Mouse (Mus musculus): ENCODE measurements around the gene Mpped2.

Gene Mpped2

DNA sequence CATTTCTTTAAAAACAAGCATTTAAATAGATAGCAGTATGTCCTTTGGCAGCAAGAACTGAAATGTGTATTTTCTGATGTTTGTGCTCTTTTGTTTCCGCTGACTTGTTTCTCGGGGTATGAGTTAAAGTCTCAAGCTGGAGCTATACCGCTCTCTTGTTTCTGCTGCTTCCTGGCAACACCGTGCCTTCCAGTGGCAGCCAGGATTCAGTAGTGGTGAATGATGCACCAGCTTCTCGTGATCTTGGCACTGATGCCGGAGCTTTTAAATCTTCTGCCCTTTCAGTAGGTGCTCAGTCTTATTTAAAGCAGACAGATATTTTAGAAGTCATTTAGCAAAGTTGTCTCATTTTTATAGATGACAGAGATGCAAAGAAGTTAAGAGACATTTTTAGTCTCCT, 53.1 kb downstream of the Mpped2 start:
- DNase-seq (ENCODE audit: low spot score in 2 of 2), result no peak

DNA sequence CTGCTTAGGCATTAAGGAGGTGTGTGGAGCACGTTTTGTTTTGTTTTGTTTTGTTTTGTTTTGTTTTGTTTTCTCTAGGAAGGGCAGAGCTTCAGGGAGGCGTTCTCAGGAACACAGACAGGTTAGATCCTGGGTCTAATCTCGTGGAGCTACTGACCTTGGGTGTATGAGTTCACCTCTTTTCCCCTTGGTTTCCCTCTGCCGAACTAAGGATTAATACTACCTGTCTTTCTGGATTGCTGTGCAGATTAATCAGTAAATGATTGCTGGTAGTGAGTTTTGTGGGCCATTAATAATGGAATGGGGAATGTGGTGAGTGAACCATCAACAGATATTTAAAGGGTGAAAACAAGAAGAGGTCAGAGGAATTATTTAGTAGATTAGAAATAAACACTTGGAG, 53.8 kb downstream of the Mpped2 start:
- no peak for DNase-seq (ENCODE audit: low spot score in 2 of 2)

DNA sequence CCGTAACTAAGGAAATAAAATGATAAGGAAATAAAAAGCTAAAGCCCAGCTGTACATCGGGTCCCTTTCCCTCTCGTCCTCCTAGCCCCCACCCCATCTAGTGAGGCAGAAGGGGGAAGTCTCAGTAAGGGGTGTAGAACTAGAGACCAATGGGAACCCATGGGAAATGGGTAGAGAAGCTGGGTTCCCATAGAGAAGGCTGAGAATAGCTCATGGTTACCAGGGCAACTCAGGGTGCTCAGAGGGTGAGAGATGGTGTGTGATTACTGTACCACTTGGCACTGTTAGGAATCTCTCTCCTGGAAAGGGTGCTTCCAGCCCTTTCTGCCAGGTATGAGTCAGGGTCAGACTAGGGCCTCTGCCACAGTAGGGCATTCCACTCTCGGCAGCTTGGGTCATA, 54.3 kb downstream of the Mpped2 start:
- no peak for DNase-seq (ENCODE audit: low spot score in 2 of 2)

DNA sequence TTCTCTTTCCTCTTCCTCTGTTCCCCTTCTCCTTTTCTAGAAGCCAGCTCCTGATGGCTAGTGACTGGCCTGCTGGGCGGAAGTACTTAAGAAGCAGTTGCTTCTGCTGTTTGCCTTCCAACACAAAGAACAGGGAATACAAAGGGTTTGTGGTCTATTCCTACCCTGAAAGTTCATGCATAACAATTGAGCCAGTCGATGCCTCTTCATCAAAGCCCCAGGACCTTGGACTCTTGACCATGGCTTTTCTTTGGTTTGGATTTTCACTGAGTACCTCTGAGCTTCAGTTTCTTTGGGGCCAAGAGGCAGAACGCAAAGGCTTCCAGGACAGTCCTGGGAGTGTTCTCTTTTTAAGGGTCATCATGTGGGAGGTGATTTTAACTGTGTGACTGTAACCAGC, 57.8 kb downstream of the Mpped2 start:
- no peak for DNase-seq (ENCODE audit: low spot score in 2 of 2)

DNA sequence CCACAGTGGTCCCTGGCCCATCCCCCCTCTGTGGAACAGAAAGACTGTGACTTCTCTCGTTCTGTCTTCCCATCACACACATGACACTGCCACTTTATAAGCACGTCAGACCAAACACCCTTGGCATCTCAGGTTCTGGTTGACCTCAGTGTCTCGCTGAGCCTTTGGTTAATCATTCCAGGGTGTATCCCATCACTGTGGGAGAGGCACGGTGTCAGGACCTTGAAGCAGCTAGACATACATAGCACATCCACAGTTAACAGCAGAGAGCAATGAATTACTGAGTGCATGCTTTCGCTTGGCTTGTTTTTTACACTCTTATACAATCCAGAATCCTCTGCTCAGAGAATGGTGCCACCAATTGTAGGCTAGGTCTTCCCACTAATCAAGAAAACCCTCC, 60.6 kb downstream of the Mpped2 start:
- no peak for DNase-seq (ENCODE audit: low spot score in 2 of 2)

DNA sequence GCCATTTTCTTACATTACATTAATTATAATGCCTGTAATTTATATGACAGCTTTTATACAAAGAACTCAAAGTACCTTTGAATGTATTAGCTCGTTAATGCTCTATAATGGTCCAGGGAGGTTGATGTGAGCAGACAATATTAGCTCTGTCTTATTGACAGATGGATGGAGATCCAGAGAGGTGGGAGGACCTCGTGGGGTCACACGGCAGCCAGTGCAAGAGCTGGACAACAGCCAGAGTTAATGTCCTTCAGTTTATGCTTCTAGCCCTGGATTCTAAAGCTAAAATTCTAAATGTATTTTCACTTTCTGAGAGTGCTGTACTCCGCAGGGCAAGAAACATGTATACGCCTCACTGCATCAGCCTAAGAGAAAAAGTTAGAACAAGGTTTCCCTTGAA, 61.6 kb downstream of the Mpped2 start:
- DNase-seq (ENCODE audit: low spot score in 2 of 2), result no peak

DNA sequence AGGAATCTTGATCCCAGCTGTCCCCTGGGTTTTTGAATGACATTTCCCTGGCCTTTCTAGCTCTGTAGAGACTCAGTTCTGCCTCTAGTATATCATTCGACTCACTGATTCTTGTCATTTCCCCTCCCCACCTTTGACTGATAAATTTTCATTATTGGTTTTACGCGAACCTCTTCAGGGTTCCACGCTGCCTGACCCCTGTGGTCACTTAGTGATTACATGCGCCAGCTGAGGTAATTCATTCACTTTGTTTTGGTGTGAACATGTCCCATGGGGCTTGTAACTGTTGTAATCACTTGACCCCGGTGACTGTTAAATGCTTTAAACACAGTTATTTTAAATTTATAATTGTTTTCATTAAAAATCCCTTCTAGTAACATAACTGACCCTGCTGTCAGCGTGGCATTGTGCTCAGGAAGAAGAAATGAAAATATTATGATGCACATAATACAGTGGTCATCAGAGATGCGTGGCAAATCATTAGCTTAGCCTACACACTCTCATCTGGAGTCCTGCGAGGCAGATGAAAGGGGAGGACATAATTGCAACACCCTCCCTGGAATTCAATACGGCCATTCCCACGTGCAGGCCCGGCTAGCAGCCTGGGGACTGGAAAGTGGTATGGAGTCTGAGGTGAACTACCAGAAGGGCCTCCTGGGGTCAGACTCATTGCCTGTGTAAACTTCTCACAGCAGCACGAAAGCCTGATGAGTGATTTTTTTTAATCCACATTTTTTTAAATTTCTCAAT, 63.5 kb downstream of the Mpped2 start:
- DNase-seq (ENCODE audit: low spot score in 2 of 2), result no peak

DNA sequence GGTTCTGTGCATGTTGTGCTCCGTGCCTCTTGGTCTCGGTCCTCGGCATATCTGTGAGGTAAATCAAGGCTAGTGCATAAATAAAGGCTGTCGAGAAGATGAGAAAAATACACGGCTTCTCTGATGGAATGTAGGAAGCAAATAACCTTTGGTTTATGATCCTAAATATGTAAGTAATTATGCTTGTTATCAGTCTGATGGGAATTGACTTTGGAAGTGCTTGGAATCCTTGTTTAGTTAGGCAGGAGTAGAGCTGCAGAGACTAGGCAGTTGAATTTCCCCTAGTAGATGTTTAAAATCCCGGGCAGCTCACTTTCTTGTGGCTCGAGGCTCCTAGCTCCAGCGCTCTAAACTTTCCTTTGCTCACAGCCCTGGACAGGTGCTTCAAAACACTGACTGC, 69.9 kb downstream of the Mpped2 start:
- DNase-seq (ENCODE audit: low spot score in 2 of 2), result no peak

DNA sequence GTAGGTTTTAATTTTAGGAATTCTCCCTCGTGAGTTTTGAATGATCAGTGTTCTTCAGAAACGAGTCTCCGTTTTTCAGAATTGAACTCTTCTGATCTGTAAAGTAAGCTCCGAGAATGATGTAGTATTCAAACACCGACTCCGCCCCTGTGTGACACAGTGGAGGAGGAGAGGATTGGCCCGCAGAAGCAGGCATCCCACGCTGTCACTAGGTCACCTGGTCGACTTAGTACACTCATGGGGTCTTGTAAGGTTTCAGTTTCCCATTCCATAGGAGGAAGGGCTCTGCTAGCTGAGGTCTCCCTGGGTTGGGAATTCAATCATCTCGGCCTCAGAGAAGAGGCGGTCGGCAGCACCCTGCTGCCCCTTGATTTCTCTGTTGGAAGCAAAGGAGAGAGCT, 76.2 kb downstream of the Mpped2 start:
- no peak for DNase-seq (ENCODE audit: low spot score in 2 of 2)

DNA sequence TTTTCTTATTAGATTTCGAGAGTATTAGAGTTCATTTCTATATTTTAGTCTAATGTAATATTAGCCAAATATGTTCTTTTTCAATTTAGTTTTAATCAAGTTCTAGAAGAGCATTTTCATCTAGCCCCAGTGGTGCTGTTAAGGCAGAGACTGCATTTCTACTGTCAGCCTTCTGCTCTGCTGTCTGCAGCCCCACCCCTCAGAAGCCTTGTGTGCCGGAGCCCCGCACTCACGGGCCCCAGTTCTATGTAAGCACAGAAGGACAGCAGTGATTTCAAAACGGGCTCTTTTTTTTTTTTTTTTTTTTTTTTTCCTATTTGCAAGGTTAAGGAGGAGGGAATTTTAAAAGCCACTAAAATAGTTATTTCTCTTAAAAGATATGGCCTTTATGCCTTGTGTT, 79.6 kb downstream of the Mpped2 start:
- DNase-seq (ENCODE audit: low spot score in 2 of 2), result no peak

DNA sequence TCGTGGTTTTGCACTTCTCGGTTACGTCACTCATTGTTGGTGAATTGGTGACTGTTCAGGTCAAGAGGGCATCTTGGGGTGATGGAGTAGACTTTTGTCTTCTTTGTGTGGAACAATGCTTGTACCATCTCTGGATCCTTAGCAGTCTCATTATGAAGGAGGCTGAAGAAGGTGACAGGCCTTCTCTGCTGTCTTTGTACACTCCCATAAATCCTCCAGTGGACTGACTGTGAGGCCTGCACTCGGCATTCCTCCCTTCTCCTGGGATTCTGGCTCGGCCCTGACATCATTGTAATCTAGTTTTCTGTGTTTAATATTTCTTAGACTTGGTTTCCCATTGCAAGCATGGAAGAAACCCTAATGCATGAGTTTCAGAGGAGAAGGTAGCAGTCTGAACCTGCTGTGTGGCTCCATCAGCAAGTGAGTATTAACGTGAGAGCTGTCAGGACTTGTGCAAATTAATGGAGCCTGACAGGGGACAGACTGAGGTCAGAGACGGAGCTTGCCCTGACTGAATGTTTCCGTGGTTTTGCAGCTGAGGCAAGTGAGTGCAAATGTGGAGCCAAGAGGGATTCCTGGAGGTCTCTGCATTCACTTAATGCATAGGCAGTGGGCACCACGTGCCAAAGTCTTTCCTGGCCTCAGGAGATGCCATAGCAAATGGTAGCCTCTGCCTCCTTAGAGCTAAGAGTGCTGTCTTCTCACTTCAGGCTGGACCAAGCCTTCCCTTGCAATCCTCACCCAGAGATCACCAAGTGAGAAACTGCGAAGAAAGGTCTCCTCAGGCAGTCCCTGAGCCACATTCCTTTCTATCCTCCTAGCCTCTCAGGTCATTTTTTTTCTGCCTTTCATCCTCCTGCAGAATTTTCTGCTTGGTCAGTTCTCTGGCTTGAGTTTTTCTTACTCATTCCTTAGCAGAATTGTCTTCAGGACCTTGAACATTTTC, 81.5 kb downstream of the Mpped2 start:
- DNase-seq (ENCODE audit: low spot score in 2 of 2), result no peak

DNA sequence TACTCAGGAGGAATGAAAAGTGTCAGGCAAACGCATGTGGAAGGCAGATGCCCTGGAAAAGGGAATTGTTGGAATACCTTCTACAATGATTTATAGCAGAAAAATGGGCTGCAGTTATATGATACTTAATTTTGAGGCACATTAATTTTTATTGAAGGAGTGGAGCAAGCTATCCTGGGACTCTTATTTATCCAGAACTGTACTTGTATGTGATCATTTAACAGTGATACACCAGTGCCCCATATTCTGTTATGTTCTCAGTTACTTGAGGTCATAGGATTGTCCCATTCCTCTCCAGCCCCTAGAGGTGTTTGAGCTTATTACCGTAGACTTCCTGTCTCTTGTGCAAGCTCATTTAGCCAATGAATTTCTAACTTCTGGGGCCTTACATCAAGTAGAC, 82.9 kb downstream of the Mpped2 start:
- no peak for DNase-seq (ENCODE audit: low spot score in 2 of 2)

DNA sequence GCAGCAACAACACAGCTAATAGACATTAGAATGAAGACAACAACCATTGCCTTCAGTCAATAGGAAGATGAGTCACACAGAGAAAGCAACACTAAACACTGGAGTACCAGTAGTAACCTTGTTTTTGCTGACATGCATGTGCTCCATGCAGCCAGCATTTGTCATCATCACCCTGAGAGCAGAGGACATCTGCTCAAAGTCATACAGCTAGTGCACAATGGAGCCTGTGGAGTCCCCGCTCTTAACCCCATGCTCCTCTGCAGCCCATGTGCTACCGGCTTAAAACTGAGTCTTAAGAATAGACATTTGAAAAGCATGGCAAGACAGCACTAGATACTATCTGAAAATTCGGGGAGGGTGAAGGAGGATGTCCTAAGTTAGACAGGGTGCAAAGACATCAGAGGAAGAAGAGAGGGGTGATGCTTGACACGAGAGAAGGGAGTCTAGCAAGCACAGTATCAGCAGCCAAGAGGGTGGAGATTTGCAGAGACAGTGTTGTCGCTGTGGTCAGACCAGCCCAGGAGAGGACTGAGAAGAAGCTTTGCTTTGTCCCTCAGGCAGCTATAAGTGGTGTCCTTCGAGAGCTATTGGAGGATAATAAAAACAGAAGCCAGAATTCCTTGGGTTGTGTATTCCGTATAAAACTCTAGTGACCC, 85.9 kb downstream of the Mpped2 start:
- DNase-seq (ENCODE audit: low spot score in 2 of 2), result no peak

DNA sequence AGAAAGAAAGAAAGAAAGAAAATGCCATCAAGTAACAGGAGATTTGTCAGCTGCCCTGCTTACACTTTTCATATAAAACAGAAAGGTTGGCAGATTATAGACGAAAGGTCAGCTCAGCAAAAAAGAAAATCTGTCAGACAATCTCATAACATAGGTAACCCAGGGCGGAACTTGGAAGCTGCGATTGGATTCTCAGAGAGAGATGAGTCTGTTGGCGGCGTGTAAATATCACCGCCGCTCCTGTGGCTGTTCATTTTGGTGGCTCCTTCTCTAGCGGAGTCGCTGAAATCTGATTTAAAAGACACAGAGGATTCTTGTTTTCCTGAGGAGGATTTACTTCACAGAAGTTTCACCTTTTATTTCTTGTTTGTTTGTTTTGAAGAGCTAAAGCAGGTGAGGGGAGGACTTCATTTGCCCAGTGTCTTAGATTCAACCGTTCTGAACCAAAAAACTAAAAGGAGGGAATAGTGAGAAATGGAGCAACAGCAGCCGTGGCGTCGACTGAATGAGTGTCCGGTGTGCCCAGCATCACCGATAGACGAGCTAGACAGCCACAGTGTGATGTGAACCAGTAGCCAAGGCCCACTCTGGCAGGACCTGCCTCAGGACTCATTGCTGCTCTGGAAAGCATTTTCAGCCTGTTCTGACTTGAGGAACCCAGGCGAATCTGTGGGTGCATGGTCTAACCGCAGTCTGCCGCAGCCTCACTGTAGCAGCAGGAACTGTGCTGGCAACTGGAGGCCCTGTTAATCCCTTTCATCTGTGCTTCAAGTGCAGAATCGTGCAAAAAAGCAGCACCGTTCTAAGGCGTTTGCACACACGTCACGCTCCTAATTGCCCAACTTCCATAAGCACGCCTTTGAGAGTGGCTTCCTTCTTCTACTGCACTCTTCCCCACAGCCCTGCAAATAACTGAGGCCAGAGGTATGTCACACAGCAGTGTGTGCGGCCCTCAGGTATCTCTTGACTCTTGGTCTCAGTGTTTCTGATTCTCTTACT, 88.4 kb downstream of the Mpped2 start:
- no peak for DNase-seq (ENCODE audit: low spot score in 2 of 2)

DNA sequence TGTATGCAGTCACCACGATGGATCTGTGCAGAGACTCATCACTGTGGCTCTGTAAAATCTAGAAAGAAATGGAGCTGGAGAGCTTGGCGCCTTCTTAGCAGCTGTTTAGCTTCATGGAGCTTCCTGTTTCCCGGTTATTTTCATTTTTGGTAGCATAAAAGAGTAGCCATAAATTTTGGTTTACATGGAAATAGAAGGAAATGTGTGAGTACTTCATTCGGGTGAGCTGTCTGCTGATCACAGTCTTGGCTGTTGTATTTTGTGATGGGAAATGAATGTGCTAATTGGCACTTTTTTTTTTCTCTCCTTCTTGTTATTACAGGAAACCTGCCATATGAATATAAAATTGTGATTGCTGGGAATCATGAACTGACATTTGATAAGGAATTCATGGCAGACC, 90.2 kb downstream of the Mpped2 start:
- no peak for DNase-seq (ENCODE audit: low spot score in 2 of 2)

DNA sequence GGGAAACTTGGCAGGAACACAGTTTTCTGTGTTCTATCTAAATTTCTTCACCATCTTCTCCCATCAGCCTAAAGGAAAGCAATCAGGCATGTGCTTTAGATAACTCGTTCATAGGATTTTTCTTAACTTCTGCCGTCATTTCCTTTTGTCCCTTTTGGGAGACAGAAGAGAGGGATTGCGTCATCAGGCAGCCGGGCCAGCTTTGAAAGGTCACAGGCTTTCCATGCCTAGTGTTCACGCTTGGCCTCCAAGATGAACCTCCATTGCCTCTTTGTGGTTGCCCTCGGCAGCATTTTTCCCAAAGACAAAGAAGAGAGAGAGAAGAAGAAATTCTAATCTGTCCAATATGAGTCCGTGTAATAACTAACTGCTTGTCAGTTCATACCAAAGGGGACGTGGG, 95.0 kb downstream of the Mpped2 start:
- no peak for DNase-seq (ENCODE audit: low spot score in 2 of 2)

DNA sequence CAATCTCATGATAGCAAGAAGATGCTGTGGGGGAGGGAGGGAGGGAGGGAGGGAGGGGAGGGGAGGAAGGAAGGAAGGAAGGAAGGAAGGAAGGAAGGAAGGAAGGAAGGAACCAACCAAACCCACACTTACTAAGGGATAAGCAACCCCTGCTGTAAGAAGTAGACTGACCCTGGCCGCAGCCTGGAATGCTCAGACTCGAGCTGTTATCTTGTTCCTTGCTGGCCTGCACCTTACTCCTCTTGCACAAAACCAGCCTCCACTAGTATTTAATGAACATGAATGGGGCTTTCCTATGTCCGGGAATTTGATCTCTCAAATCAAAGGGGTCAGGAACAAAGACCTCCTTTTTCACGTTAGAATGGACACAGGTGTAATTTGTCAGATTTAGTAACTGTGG, 95.5 kb downstream of the Mpped2 start:
- no peak for DNase-seq (ENCODE audit: low spot score in 2 of 2)

DNA sequence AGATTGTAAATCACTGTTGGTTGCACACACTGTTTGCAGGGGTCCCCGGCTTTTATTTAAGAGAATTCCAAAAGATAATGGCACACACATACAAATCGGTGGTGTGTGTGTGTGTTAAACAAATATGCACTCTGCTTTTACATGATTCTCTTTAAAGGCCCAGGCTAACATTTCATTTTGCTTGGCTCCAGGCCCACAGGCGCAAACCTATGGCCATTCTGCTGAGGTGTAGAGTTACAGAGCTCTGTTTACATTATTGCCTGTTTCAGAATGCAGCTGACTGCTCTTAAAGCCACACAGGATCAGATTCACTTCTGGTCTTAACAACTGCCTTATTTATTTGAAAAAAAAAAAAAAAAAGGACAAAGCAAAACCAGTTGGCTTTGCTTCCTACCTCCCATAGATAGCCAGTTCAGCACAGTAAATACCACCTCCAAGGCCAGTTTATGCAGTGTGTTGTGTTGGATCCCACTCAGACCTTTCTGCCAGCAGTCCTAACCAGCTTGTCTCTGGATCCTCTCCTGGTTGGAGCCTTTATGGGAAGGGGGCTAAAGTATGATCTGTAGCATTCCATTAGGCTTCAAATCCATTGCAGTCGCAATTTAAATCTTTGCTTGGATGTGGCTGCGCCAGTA, 96.7 kb downstream of the Mpped2 start:
- DNase-seq (ENCODE audit: low spot score in 2 of 2), result no peak

DNA sequence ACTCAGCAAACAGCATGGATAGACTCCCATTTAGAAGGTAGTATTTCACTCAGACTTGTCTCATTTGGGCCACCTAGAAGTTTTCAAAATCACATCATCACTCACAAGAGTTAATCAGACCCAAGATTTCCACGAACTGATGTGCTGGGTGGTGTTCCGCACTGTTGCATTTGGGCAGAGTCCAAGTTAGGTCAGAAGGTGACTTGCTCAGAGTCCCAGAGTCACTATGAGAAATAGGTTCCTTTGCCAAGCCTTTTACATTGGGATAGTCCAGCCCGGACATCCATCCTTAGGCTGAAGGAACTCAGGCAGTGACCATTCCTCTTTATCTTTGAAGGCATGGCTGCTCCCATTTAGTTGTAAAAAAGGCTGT, 97.2 kb downstream of the Mpped2 start:
- no peak for DNase-seq (ENCODE audit: low spot score in 2 of 2)

DNA sequence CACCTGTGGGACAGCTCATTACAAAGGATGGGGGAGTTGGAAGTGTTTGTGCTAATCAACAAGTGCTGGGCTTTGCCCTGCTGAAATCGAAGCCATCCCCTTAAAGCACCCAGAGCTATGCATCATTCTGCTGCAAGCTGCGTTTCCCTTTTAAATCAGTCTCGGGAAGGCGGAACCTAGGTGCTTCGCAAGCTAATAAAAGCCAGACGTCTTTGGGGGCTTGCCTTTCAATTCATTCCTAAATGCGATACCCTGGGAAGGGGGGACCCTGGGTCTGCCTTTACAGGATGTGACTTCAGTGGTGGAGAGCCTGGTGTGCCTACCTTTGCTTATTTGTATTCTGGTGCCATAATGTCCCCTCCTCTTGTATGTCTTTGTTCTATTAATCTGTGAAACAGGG, 103.2 kb downstream of the Mpped2 start:
- no peak for DNase-seq (ENCODE audit: low spot score in 2 of 2)

DNA sequence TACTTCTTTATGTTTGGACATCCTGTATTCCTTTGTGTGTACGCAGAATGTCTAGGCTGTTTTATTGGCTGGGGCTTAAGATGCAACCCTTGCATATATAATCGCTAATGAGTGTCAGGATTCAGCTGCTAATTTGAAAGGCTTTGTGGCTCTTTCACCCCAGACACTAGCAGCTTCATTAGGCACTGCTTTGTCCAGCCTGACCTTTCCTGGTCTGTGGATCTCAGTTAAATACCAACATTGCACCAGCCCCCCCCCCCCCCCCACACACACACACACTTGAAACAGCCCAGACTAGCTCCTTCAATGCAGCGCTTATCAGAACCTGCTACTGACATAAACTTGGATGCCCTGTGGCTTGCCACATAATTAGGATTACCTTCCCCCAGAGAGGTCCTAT, 104.8 kb downstream of the Mpped2 start:
- no peak for DNase-seq (ENCODE audit: low spot score in 2 of 2)
